ENCODE assay signal across 8 mouse cellular contexts in genomic region chr17:46890116-46890815, GRCm38 (mm10). TPM values are rescaled to one million over a fixed set of nuclear protein-coding genes. Genes with fewer than 3 reads are reported as not detected.
A peak's percentile ranks its signal among the peaks of the same experiment; 100 is the strongest.
DNase-seq lines count a peak whose midpoint lies in the region; ATAC-seq lines count a peak whose summit lies in the region.

Tbcc (plus strand) TSS chr17:46890684.

- peak; percentile 97 to 98 for DNase-seq in adrenal gland, adult (ENCODE audit: inconsistent age in 2 of 2, low spot score in 1 of 2)
- peak; percentile 98 for DNase-seq in embryo, embryonic 10.5 days (ENCODE audit: low spot score)
- DNase-seq in gastrocnemius, postnatal 14 days: peak; percentile 97
- DNase-seq in left cerebral cortex, postnatal 10 days (ENCODE audit: extremely low spot score in 1 of 2, low spot score in 2 of 2): peak; percentile 97 to 99
- peak; percentile 97 for DNase-seq in right cerebral cortex, postnatal 25 days
- DNase-seq in urinary bladder, postnatal 4 days (ENCODE audit: low spot score in 2 of 2): peak; percentile 95 to 97

- ATAC-seq in inflammation-experienced regulatory T-cells, adult 6 months: peak; percentile 95
- ATAC-seq in megakaryocyte-erythroid progenitor cell, adult 5-6 weeks (replicated peaks; ENCODE audit: low FRiP score, low TSS enrichment, poor library complexity, severe bottlenecking): peak; percentile 87

- intact Hi-C loops in gastrocnemius, postnatal 14 days (cut with DNase I; ENCODE audit: low total_unique reads): no loop called here
- intact Hi-C loops in left cerebral cortex, postnatal 10 days (cut with DNase I): no loop called here

RNA-seq across cellular contexts. Expression of gene Tbcc, which starts in this region (rescaled TPM):
- 10 to 100 TPM; 12.9 to 14.5 TPM for total RNA-seq in gastrocnemius, postnatal 14 days (2021)
- polyA plus RNA-seq in inflammation-experienced regulatory T-cells, adult 6 months (2017; shearing (Covaris generic)): 10 to 100 TPM in 1 of 3 experiments, 1 to 10 TPM in 2; 9.6 to 10.5 (median 9.9) TPM
- total RNA-seq in left cerebral cortex, postnatal 10 days (2021): 10 to 100 TPM; 29.9 to 37.5 TPM
- total RNA-seq in megakaryocyte-erythroid progenitor cell, adult 5-6 weeks (2014; fragmentation: Nextera tagmentation): 19.3 and 20.4 TPM in 2 replicates
- 10.9 and 13.3 TPM in 2 replicates for total RNA-seq in megakaryocyte-erythroid progenitor cell, adult 5-6 weeks (2017)

Comparison
In these comparisons a context has a peak if more than half of its experiments do, and no peak if none do; other contexts are left out.
1. Peak in every context shown above with its lines: DNase-seq and ATAC-seq.